Mouse (Mus musculus): ENCODE measurements at regions not wholly inside any gene's neighbourhood (a gene's known extent, or its start where the extent isn't known, plus 50 kb on each side); places are given as distances from the start of the nearest gene placed in this dataset.

- 69% methylated on average over 7 of the region's 7 CpGs for WGBS
- H3K4me2 ChIP-seq: no peak overlapping the region
- no peak for ATAC-seq (ENCODE audit: low FRiP score)
- no peak overlapping the region for H3K27ac ChIP-seq
- no peaks in the 10 kb centered on the region for H3K36me3 ChIP-seq
- no peaks in the 10 kb centered on the region for H3K4me1 ChIP-seq (replicated peaks)
- no peaks in the 10 kb centered on the region for H3K9me3 ChIP-seq
- H3K4me3 ChIP-seq: no peak overlapping the region
- H3K9ac ChIP-seq: no peak overlapping the region
- H3K27me3 ChIP-seq: no peaks in the 10 kb centered on the region
These were observed 411.8 kb upstream of the Klhl29 start for GRCm38 (mm10) chr12:5787074-5787813.

- H3K4me1 ChIP-seq (replicated peaks): 0 out of 2 replicates have a peak, but pooled peaks cover 3% of the 10 kb centered on the region
- H3K9ac ChIP-seq: no peak overlapping the region
- H3K9me3 ChIP-seq: no peaks in the 10 kb centered on the region
- H3K27me3 ChIP-seq: no peaks in the 10 kb centered on the region
- H3K4me2 ChIP-seq: no peak overlapping the region
- ATAC-seq (ENCODE audit: low FRiP score): no peak
- H3K36me3 ChIP-seq: no peaks in the 10 kb centered on the region
- H3K4me3 ChIP-seq: no peak overlapping the region
- no peak overlapping the region for H3K27ac ChIP-seq
- WGBS: 60% methylated on average over 3 of the region's 3 CpGs
These were observed 405.8 kb upstream of the Klhl29 start for GRCm38 (mm10) chr12:5781276-5781675.

- Histone ChIP-seq H3K36me3 (no peaks in the 10 kb centered on the region), H3K27ac (no peak overlapping the region), H3K27me3 (no peaks in the 10 kb centered on the region), H3K4me1 (replicated peaks) (0 out of 2 replicates have a peak, but pooled peaks cover 3% of the 10 kb centered on the region), H3K9me3 (no peaks in the 10 kb centered on the region), H3K4me3 (no peak overlapping the region), H3K9ac (no peak overlapping the region), H3K4me2 (no peak overlapping the region)
- no peak for ATAC-seq (ENCODE audit: low FRiP score)
These were observed 402.1 kb upstream of the Klhl29 start for GRCm38 (mm10) chr12:5777556-5777955.

- Histone ChIP-seq H3K4me3 (no peak overlapping the region), H3K9me3 (peaks cover 2% of the 10 kb centered on the region; the same call in 1 of the 2 replicates), H3K27ac (no peak overlapping the region), H3K4me2 (no peak overlapping the region), H3K9ac (no peak overlapping the region), H3K36me3 (no peaks in the 10 kb centered on the region), H3K4me1 (replicated peaks) (no peaks in the 10 kb centered on the region), H3K27me3 (no peaks in the 10 kb centered on the region)
- no peak for ATAC-seq (ENCODE audit: low FRiP score)
- 68% methylated on average over 5 of the region's 5 CpGs for WGBS
These were observed 396.0 kb upstream of the Klhl29 start for GRCm38 (mm10) chr12:5771399-5771978.

- ATAC-seq (ENCODE audit: low FRiP score): no peak
- Histone ChIP-seq H3K27ac (no peak overlapping the region), H3K4me3 (no peak overlapping the region), H3K9me3 (peaks cover 2% of the 10 kb centered on the region; the same call in 1 of the 2 replicates), H3K4me1 (replicated peaks) (no peaks in the 10 kb centered on the region), H3K36me3 (no peaks in the 10 kb centered on the region), H3K27me3 (no peaks in the 10 kb centered on the region), H3K4me2 (no peak overlapping the region), H3K9ac (no peak overlapping the region)
- WGBS: 69% methylated on average over 2 of the region's 2 CpGs
These were observed 395.0 kb upstream of the Klhl29 start for GRCm38 (mm10) chr12:5770531-5770930.

- Histone ChIP-seq H3K9me3 (peaks cover 2% of the 10 kb centered on the region; the same call in 1 of the 2 replicates), H3K9ac (no peak overlapping the region), H3K36me3 (no peaks in the 10 kb centered on the region), H3K4me1 (replicated peaks) (peaks cover 14% of the 10 kb centered on the region), H3K27me3 (no peaks in the 10 kb centered on the region), H3K4me3 (no peak overlapping the region), H3K27ac (no peak overlapping the region), H3K4me2 (no peak overlapping the region)
- peak; percentile 78 for ATAC-seq (ENCODE audit: low FRiP score)
- 38% methylated on average over 6 of the region's 6 CpGs for WGBS
These were observed 389.1 kb upstream of the Klhl29 start for GRCm38 (mm10) chr12:5764445-5765170.

- H3K4me2 ChIP-seq: no peak overlapping the region
- H3K27ac ChIP-seq: no peak overlapping the region
- H3K4me1 ChIP-seq (replicated peaks): peaks cover 14% of the 10 kb centered on the region
- no peaks in the 10 kb centered on the region for H3K27me3 ChIP-seq
- 79% methylated on average over 1 of the region's 1 CpGs for WGBS
- no peak overlapping the region for H3K9ac ChIP-seq
- H3K36me3 ChIP-seq: no peaks in the 10 kb centered on the region
- peaks cover 2% of the 10 kb centered on the region; the same call in 1 of the 2 replicates for H3K9me3 ChIP-seq
- no peak overlapping the region for H3K4me3 ChIP-seq
- peak; percentile 49; the same call in 1 of the 2 replicates for ATAC-seq (ENCODE audit: low FRiP score)
These were observed 388.5 kb upstream of the Klhl29 start for GRCm38 (mm10) chr12:5764026-5764425.

- H3K4me1 ChIP-seq (replicated peaks): peaks cover 14% of the 10 kb centered on the region
- H3K9me3 ChIP-seq: no peaks in the 10 kb centered on the region
- no peaks in the 10 kb centered on the region for H3K27me3 ChIP-seq
- H3K27ac ChIP-seq: no peak overlapping the region
- H3K36me3 ChIP-seq: no peaks in the 10 kb centered on the region
- WGBS: 90% methylated on average over 6 of the region's 6 CpGs
- ATAC-seq (ENCODE audit: low FRiP score): no peak
- H3K4me3 ChIP-seq: no peak overlapping the region
- H3K9ac ChIP-seq: no peak overlapping the region
- H3K4me2 ChIP-seq: no peak overlapping the region
These were observed 386.9 kb upstream of the Klhl29 start for GRCm38 (mm10) chr12:5762306-5762927.

- no peak overlapping the region for H3K4me2 ChIP-seq
- no peak overlapping the region for H3K4me3 ChIP-seq
- H3K27ac ChIP-seq: no peak overlapping the region
- H3K4me1 ChIP-seq (replicated peaks): peaks cover 10% of the 10 kb centered on the region
- H3K9ac ChIP-seq: no peak overlapping the region
- WGBS: 75% methylated on average over 3 of the region's 3 CpGs
- no peaks in the 10 kb centered on the region for H3K27me3 ChIP-seq
- ATAC-seq (ENCODE audit: low FRiP score): no peak
- H3K36me3 ChIP-seq: no peaks in the 10 kb centered on the region
- no peaks in the 10 kb centered on the region for H3K9me3 ChIP-seq
These were observed 384.0 kb upstream of the Klhl29 start for GRCm38 (mm10) chr12:5759485-5759884.

GRCm38 (mm10) chr12:5757766-5758165, 382.3 kb upstream of the Klhl29 start:
- ATAC-seq (ENCODE audit: low FRiP score): no peak
- 92% methylated on average over 2 of the region's 2 CpGs for WGBS
- Histone ChIP-seq H3K4me1 (replicated peaks) (no peaks in the 10 kb centered on the region), H3K27ac (no peak overlapping the region), H3K9ac (no peak overlapping the region), H3K27me3 (no peaks in the 10 kb centered on the region), H3K36me3 (no peaks in the 10 kb centered on the region), H3K9me3 (no peaks in the 10 kb centered on the region), H3K4me3 (no peak overlapping the region), H3K4me2 (no peak overlapping the region)

- no peaks in the 10 kb centered on the region for H3K36me3 ChIP-seq
- 88% methylated on average over 4 of the region's 4 CpGs for WGBS
- no peak overlapping the region for H3K9ac ChIP-seq
- no peaks in the 10 kb centered on the region for H3K27me3 ChIP-seq
- no peak overlapping the region for H3K27ac ChIP-seq
- no peak overlapping the region for H3K4me3 ChIP-seq
- H3K4me2 ChIP-seq: no peak overlapping the region
- ATAC-seq (ENCODE audit: low FRiP score): no peak
- H3K4me1 ChIP-seq (replicated peaks): no peaks in the 10 kb centered on the region
- H3K9me3 ChIP-seq: no peaks in the 10 kb centered on the region
These were observed 381.9 kb upstream of the Klhl29 start for GRCm38 (mm10) chr12:5757361-5757760.

GRCm38 (mm10) chr12:5753831-5754230, 378.3 kb upstream of the Klhl29 start:
- Histone ChIP-seq H3K4me2 (no peak overlapping the region), H3K4me1 (replicated peaks) (0 out of 2 replicates have a peak, but pooled peaks cover 2% of the 10 kb centered on the region), H3K27me3 (no peaks in the 10 kb centered on the region), H3K9me3 (no peaks in the 10 kb centered on the region), H3K36me3 (no peaks in the 10 kb centered on the region), H3K27ac (no peak overlapping the region), H3K4me3 (no peak overlapping the region), H3K9ac (no peak overlapping the region)
- WGBS: 65% methylated on average over 1 of the region's 1 CpGs
- ATAC-seq (ENCODE audit: low FRiP score): no peak

Measured in hindbrain, embryonic 13.5 days (tissue).